Comparison of ENCODE assay signal across 8 mouse cellular contexts in genomic region chr12:112672744-112673575, GRCm38 (mm10). TPM values are rescaled to one million over a fixed set of nuclear protein-coding genes. Genes with fewer than 3 reads are reported as not detected.
DNase-seq lines count a peak whose midpoint lies in the region; ATAC-seq lines count a peak whose summit lies in the region.

No protein-coding gene starts in this region.

- WGBS in kidney, embryonic 15.5 days, result 3% methylated on average over 21 of the region's 21 CpGs
- 6% methylated on average over 20 of the region's 21 CpGs for WGBS in forebrain, embryonic 16.5 days
- WGBS in intestine, embryonic 16.5 days, result 4% methylated on average over 19 of the region's 21 CpGs
- 12% methylated on average over 17 of the region's 21 CpGs for WGBS in midbrain, embryonic 10.5 days

- H3K4me1 ChIP-seq in kidney, embryonic 15.5 days, result peaks cover 81% of the 10 kb centered on the region
- peaks cover 40% of the 10 kb centered on the region for H3K4me1 ChIP-seq in forebrain, embryonic 16.5 days (replicated peaks; ENCODE audit: control insufficient read depth, insufficient read depth, low read length)
- peaks cover 56% of the 10 kb centered on the region for H3K4me1 ChIP-seq in intestine, embryonic 16.5 days (ENCODE audit: control insufficient read depth, insufficient read depth, low read length)
- peaks cover 82% of the 10 kb centered on the region for H3K4me1 ChIP-seq in midbrain, embryonic 10.5 days

- no peak for DNase-seq in kidney, adult 9 months
- peak; percentile 64 for DNase-seq in adipocyte (ENCODE audit: low spot score)
- DNase-seq in midbrain, embryonic 10.5 days (ENCODE audit: low spot score), result peak; percentile 59
- peak; percentile 27 for DNase-seq in thymus, postnatal 25 days
- no peak for DNase-seq in layer of hippocampus, postnatal 25 days (ENCODE audit: extremely low spot score in 1 of 2, low spot score in 1 of 2)

- H3K36me3 ChIP-seq in kidney, embryonic 15.5 days, result peaks cover 32% of the 10 kb centered on the region
- H3K36me3 ChIP-seq in forebrain, embryonic 16.5 days (ENCODE audit: control insufficient read depth, insufficient read depth), result peaks cover 12% of the 10 kb centered on the region
- peaks cover 22% of the 10 kb centered on the region; the same call in 1 of the 2 replicates for H3K36me3 ChIP-seq in intestine, embryonic 16.5 days (ENCODE audit: control insufficient read depth, insufficient read depth, low read length)
- peaks cover 44% of the 10 kb centered on the region for H3K36me3 ChIP-seq in midbrain, embryonic 10.5 days

- H3K27me3 ChIP-seq in kidney, embryonic 15.5 days, result peaks cover 4% of the 10 kb centered on the region; the same call in 1 of the 2 replicates
- H3K27me3 ChIP-seq in forebrain, embryonic 16.5 days (replicated peaks; ENCODE audit: control insufficient read depth, insufficient read depth, low read length), result peaks cover 2% of the 10 kb centered on the region
- no peaks in the 10 kb centered on the region for H3K27me3 ChIP-seq in intestine, embryonic 16.5 days (replicated peaks; ENCODE audit: control insufficient read depth, insufficient read depth, low read length)
- peaks cover 21% of the 10 kb centered on the region for H3K27me3 ChIP-seq in midbrain, embryonic 10.5 days (ENCODE audit: low read depth, poor library complexity, severe bottlenecking)

- H3K4me3 ChIP-seq in kidney, embryonic 15.5 days (replicated peaks), result peak overlapping the region; percentile 98
- H3K4me3 ChIP-seq in forebrain, embryonic 16.5 days (replicated peaks; ENCODE audit: low read length), result peak overlapping the region; percentile 94
- peak overlapping the region; percentile 98 for H3K4me3 ChIP-seq in intestine, embryonic 16.5 days (ENCODE audit: low read length)
- peak overlapping the region; percentile 99 for H3K4me3 ChIP-seq in midbrain, embryonic 10.5 days

- H3K9ac ChIP-seq in kidney, embryonic 15.5 days, result peak overlapping the region; percentile 99
- H3K9ac ChIP-seq in forebrain, embryonic 16.5 days (replicated peaks; ENCODE audit: low read depth, low read length), result peak overlapping the region; percentile 99
- H3K9ac ChIP-seq in intestine, embryonic 16.5 days (ENCODE audit: low read depth, low read length), result peak overlapping the region; percentile 100

- no peak for ATAC-seq in kidney, embryonic 15.5 days (replicated peaks; ENCODE audit: low FRiP score)
- no peak; the same call in 1 of the 2 replicates for ATAC-seq in forebrain, embryonic 16.5 days
- ATAC-seq in intestine, embryonic 16.5 days, result peak; percentile 15; the same call in 1 of the 2 replicates

- H3K4me2 ChIP-seq in kidney, embryonic 15.5 days, result peak overlapping the region; percentile 89
- H3K4me2 ChIP-seq in forebrain, embryonic 16.5 days (ENCODE audit: low read length), result peak overlapping the region; percentile 95
- H3K4me2 ChIP-seq in intestine, embryonic 16.5 days (ENCODE audit: low read depth, low read length), result peak overlapping the region; percentile 92

- H3K27ac ChIP-seq in kidney, embryonic 15.5 days, result peak overlapping the region; percentile 98
- peak overlapping the region; percentile 87 for H3K27ac ChIP-seq in forebrain, embryonic 16.5 days (ENCODE audit: low read length)
- H3K27ac ChIP-seq in intestine, embryonic 16.5 days (ENCODE audit: low read length), result peak overlapping the region; percentile 99
- peak overlapping the region; percentile 99 for H3K27ac ChIP-seq in midbrain, embryonic 10.5 days (replicated peaks)

- H3K9me3 ChIP-seq in kidney, embryonic 15.5 days (replicated peaks), result no peaks in the 10 kb centered on the region
- no peaks in the 10 kb centered on the region for H3K9me3 ChIP-seq in forebrain, embryonic 16.5 days (ENCODE audit: control insufficient read depth, low read length)
- no peaks in the 10 kb centered on the region for H3K9me3 ChIP-seq in intestine, embryonic 16.5 days (ENCODE audit: control insufficient read depth, low read length)
- H3K9me3 ChIP-seq in midbrain, embryonic 10.5 days (replicated peaks), result no peaks in the 10 kb centered on the region

RNA-seq across cellular contexts. Expression of gene Akt1, which starts 1.7 kb away (rescaled TPM):
- polyA plus RNA-seq in kidney, embryonic 15.5 days (2015; fragmentation: Nextera tagmentation; extraction: Ambion mirVana), result 53.7 and 56.7 TPM in 2 replicates
- polyA plus RNA-seq in forebrain, embryonic 16.5 days (2015; fragmentation: Nextera tagmentation; extraction: Ambion mirVana), result 56.9 and 57.1 TPM in 2 replicates
- 56.5 and 65.5 TPM in 2 replicates for polyA plus RNA-seq in intestine, embryonic 16.5 days (2015; fragmentation: Nextera tagmentation; extraction: Ambion mirVana)
- 44.5 and 46.2 TPM in 2 replicates for polyA plus RNA-seq in midbrain, embryonic 10.5 days (2016; fragmentation: Nextera tagmentation; extraction: Ambion mirVana)
- 100 to 1,000 TPM; 147 to 158 TPM for total RNA-seq in layer of hippocampus, postnatal 25 days (2021)

RNA-seq across cellular contexts. Expression of gene Zbtb42, which starts 5.7 kb away (rescaled TPM):
- 4.0 and 4.6 TPM in 2 replicates for polyA plus RNA-seq in kidney, embryonic 15.5 days (2015; fragmentation: Nextera tagmentation; extraction: Ambion mirVana)
- 0.65 and 0.92 TPM in 2 replicates for polyA plus RNA-seq in forebrain, embryonic 16.5 days (2015; fragmentation: Nextera tagmentation; extraction: Ambion mirVana)
- 6.8 and 8.2 TPM in 2 replicates for polyA plus RNA-seq in intestine, embryonic 16.5 days (2015; fragmentation: Nextera tagmentation; extraction: Ambion mirVana)
- polyA plus RNA-seq in midbrain, embryonic 10.5 days (2016; fragmentation: Nextera tagmentation; extraction: Ambion mirVana), result 8.2 and 9.2 TPM in 2 replicates
- total RNA-seq in layer of hippocampus, postnatal 25 days (2021), result under 1 TPM; 0.40 to 0.76 TPM

RNA-seq across cellular contexts. Expression of gene Siva1, which starts 28.5 kb away (rescaled TPM):
- 255 and 266 TPM in 2 replicates for polyA plus RNA-seq in kidney, embryonic 15.5 days (2015; fragmentation: Nextera tagmentation; extraction: Ambion mirVana)
- polyA plus RNA-seq in forebrain, embryonic 16.5 days (2015; fragmentation: Nextera tagmentation; extraction: Ambion mirVana), result 68.9 and 75.9 TPM in 2 replicates
- 168 and 186 TPM in 2 replicates for polyA plus RNA-seq in intestine, embryonic 16.5 days (2015; fragmentation: Nextera tagmentation; extraction: Ambion mirVana)
- polyA plus RNA-seq in midbrain, embryonic 10.5 days (2016; fragmentation: Nextera tagmentation; extraction: Ambion mirVana), result 306 and 361 TPM in 2 replicates
- total RNA-seq in layer of hippocampus, postnatal 25 days (2021), result 10 to 100 TPM; 20.0 to 21.9 TPM

RNA-seq across cellular contexts. Expression of gene Cep170b, which starts 47.3 kb away (rescaled TPM):
- 15.8 and 16.6 TPM in 2 replicates for polyA plus RNA-seq in kidney, embryonic 15.5 days (2015; fragmentation: Nextera tagmentation; extraction: Ambion mirVana)
- 18.8 and 22.9 TPM in 2 replicates for polyA plus RNA-seq in forebrain, embryonic 16.5 days (2015; fragmentation: Nextera tagmentation; extraction: Ambion mirVana)
- 12.4 and 13.2 TPM in 2 replicates for polyA plus RNA-seq in intestine, embryonic 16.5 days (2015; fragmentation: Nextera tagmentation; extraction: Ambion mirVana)
- 3.3 and 4.3 TPM in 2 replicates for polyA plus RNA-seq in midbrain, embryonic 10.5 days (2016; fragmentation: Nextera tagmentation; extraction: Ambion mirVana)
- 100 to 1,000 TPM; 180 to 192 TPM for total RNA-seq in layer of hippocampus, postnatal 25 days (2021)

RNA-seq across cellular contexts. Expression of gene Adssl1, which starts 53.1 kb away (rescaled TPM):
- polyA plus RNA-seq in kidney, embryonic 15.5 days (2015; fragmentation: Nextera tagmentation; extraction: Ambion mirVana), result 11.6 and 12.4 TPM in 2 replicates
- polyA plus RNA-seq in forebrain, embryonic 16.5 days (2015; fragmentation: Nextera tagmentation; extraction: Ambion mirVana), result 1.8 and 2.4 TPM in 2 replicates
- polyA plus RNA-seq in intestine, embryonic 16.5 days (2015; fragmentation: Nextera tagmentation; extraction: Ambion mirVana), result 2.1 and 2.7 TPM in 2 replicates
- polyA plus RNA-seq in midbrain, embryonic 10.5 days (2016; fragmentation: Nextera tagmentation; extraction: Ambion mirVana), result 2.9 and 3.4 TPM in 2 replicates
- 10 to 100 TPM; 11.4 to 12.9 TPM for total RNA-seq in layer of hippocampus, postnatal 25 days (2021)

Comparison
In these comparisons a context has a peak if more than half of its experiments do, and no peak if none do; other contexts are left out.
1. DNase-seq: peak in adipocyte (single experiment), midbrain, embryonic 10.5 days (single experiment) and thymus, postnatal 25 days (single experiment); none in kidney, adult 9 months (single experiment) and layer of hippocampus, postnatal 25 days (0 of 2).
2. Peak in every context shown above with its lines, with median percentiles within 50 percentile points of each other: H3K27ac ChIP-seq, H3K4me2 ChIP-seq, H3K4me3 ChIP-seq and H3K9ac ChIP-seq.